27 mouse cellular contexts compared by ENCODE assay signal in genomic region chr9:60782057-60782789, GRCm38 (mm10). TPM values are rescaled to one million over a fixed set of nuclear protein-coding genes. Genes with fewer than 3 reads are reported as not detected.
DNase-seq lines count a peak whose midpoint lies in the region; ATAC-seq and TF ChIP-seq lines count a peak whose summit lies in the region.
"Had no signal": no experiment of that assay in that cellular context is flagged by ENCODE, and none has a peak within 500 bp of the region (broad histone marks: within the 10 kb centered on the region; RNA-seq: fewer than 3 reads in every experiment).

No protein-coding gene starts in this region.

- no peaks in the 10 kb centered on the region for H3K36me3 ChIP-seq in forebrain, postnatal 0 days (ENCODE audit: insufficient read depth)
- no peaks in the 10 kb centered on the region for H3K36me3 ChIP-seq in forebrain, embryonic 10.5 days (replicated peaks)
- no peaks in the 10 kb centered on the region for H3K36me3 ChIP-seq in myocyte (ENCODE audit: control insufficient read depth, insufficient read depth)
- H3K36me3 ChIP-seq: embryonic facial prominence, embryonic 13.5 days; hindbrain, embryonic 10.5 days; intestine, embryonic 15.5 days had no signal

- TF ChIP-seq CTCF in forebrain, postnatal 0 days (IDR thresholded peaks at IDR 0.05; ENCODE audit: low read depth): no peak

- no peaks in the 10 kb centered on the region for H3K9me3 ChIP-seq in forebrain, postnatal 0 days (ENCODE audit: low read length)
- no peaks in the 10 kb centered on the region for H3K9me3 ChIP-seq in forebrain, embryonic 10.5 days
- H3K9me3 ChIP-seq: embryonic facial prominence, embryonic 13.5 days; hindbrain, embryonic 10.5 days; intestine, embryonic 15.5 days had no signal

- no peak overlapping the region for H3K27ac ChIP-seq in forebrain, postnatal 0 days (ENCODE audit: low read depth, low read length)
- H3K27ac ChIP-seq in forebrain, embryonic 10.5 days: no peak overlapping the region
- H3K27ac ChIP-seq: embryonic facial prominence, embryonic 13.5 days; hindbrain, embryonic 10.5 days; intestine, embryonic 15.5 days; layer of hippocampus, adult 2 months; liver, embryonic 14.5 days had no signal

- peak; percentile 19 for DNase-seq in forebrain, postnatal 0 days
- no peak for DNase-seq in forebrain, embryonic 10.5 days (ENCODE audit: extremely low spot score, low spot score)
- DNase-seq in 3T3-L1 (ENCODE audit: low read depth, low spot score) (peak; percentile 56), NIH3T3 (ENCODE audit: low read depth) (peak; percentile 62)
- DNase-seq in left cerebral cortex, postnatal 10 days (ENCODE audit: extremely low spot score in 1 of 2, low spot score in 2 of 2): no peak
- no peak for DNase-seq in cerebellum, adult 9-11 months
- DNase-seq: adrenal gland, postnatal 10 days; B cell, adult 2 months; cerebellum, adult 11 months; cerebellum, postnatal 10 days; gastrocnemius, postnatal 14 days; heart, postnatal 14 days; kidney, adult 2 months; kidney, postnatal 36 days; layer of hippocampus, postnatal 36 days; liver; lung, embryonic 14.5 days; lung, postnatal 14 days; thymus, postnatal 14 days had no signal

- no peak for TF ChIP-seq POLR2A in myocyte (IDR thresholded peaks at IDR 0.05; ENCODE audit: insufficient read length, low read depth)

- ATAC-seq in forebrain, postnatal 0 days: no peak
- ATAC-seq: hindbrain, embryonic 16.5 days; intestine, embryonic 15.5 days had no signal

- no peaks in the 10 kb centered on the region for H3K4me1 ChIP-seq in forebrain, postnatal 0 days (ENCODE audit: insufficient read depth)
- peaks cover 9% of the 10 kb centered on the region; the same call in 1 of the 2 replicates for H3K4me1 ChIP-seq in forebrain, embryonic 10.5 days
- H3K4me1 ChIP-seq: embryonic facial prominence, embryonic 13.5 days; hindbrain, embryonic 10.5 days; intestine, embryonic 15.5 days had no signal

- H3K79me2 ChIP-seq in myocyte (ENCODE audit: control insufficient read depth, insufficient read depth): no peaks in the 10 kb centered on the region

- WGBS in forebrain, postnatal 0 days: 47% methylated on average over 9 of the region's 9 CpGs
- WGBS in forebrain, embryonic 10.5 days: 85% methylated on average over 9 of the region's 9 CpGs

- no peak overlapping the region for H3K4me2 ChIP-seq in forebrain, postnatal 0 days (ENCODE audit: low read depth)
- H3K4me2 ChIP-seq in myocyte (ENCODE audit: low read depth): no peak overlapping the region
- H3K4me2 ChIP-seq: embryonic facial prominence, embryonic 13.5 days; intestine, embryonic 15.5 days; lung, embryonic 14.5 days had no signal

- H3K9ac ChIP-seq in forebrain, postnatal 0 days: no peak overlapping the region
- H3K9ac ChIP-seq: embryonic facial prominence, embryonic 13.5 days; intestine, embryonic 15.5 days; liver, embryonic 14.5 days; lung, embryonic 14.5 days had no signal

- no peak overlapping the region for H3K4me3 ChIP-seq in forebrain, postnatal 0 days (ENCODE audit: low read depth, low read length)
- H3K4me3 ChIP-seq in forebrain, embryonic 10.5 days: no peak overlapping the region
- H3K4me3 ChIP-seq in myocyte: no peak overlapping the region
- H3K4me3 ChIP-seq: embryonic facial prominence, embryonic 13.5 days; hindbrain, embryonic 10.5 days; intestine, embryonic 15.5 days; layer of hippocampus, adult 2 months had no signal

- H3ac ChIP-seq in myocyte (ENCODE audit: control insufficient read depth, insufficient read length): no peak overlapping the region

- H3K27me3 ChIP-seq in forebrain, postnatal 0 days (ENCODE audit: insufficient read depth, low read length): no peaks in the 10 kb centered on the region
- H3K27me3 ChIP-seq in forebrain, embryonic 10.5 days (ENCODE audit: poor library complexity, severe bottlenecking): no peaks in the 10 kb centered on the region
- H3K27me3 ChIP-seq in myocyte (ENCODE audit: control insufficient read depth, insufficient read depth, insufficient read length): no peaks in the 10 kb centered on the region
- H3K27me3 ChIP-seq: CH12.LX; embryonic facial prominence, embryonic 13.5 days; intestine, embryonic 15.5 days had no signal

- intact Hi-C loops in left cerebral cortex, postnatal 10 days (cut with DNase I): no loop called here

TF ChIP-seq in myocyte, 11 proteins besides CTCF, POLR2A, EP300 and RAD21:
- no peak for TF ChIP-seq E2F4 (IDR thresholded peaks at IDR 0.05; ENCODE audit: insufficient read depth)
- TF ChIP-seq USF1 (IDR thresholded peaks at IDR 0.05; ENCODE audit: low read depth): peak; percentile 46

RNA-seq across cellular contexts. Expression of gene Uaca, which starts 12.1 kb away (rescaled TPM):
- total RNA-seq in forebrain, postnatal 0 days (2014; rRNA removed): 6.2 and 8.9 TPM in 2 replicates
- polyA plus RNA-seq in forebrain, postnatal 0 days (2015; fragmentation: Nextera tagmentation; extraction: Ambion mirVana): 8.8 and 10.2 TPM in 2 replicates
- polyA plus RNA-seq in forebrain, embryonic 10.5 days (2016; fragmentation: Nextera tagmentation; extraction: Ambion mirVana): 32.5 and 33.1 TPM in 2 replicates
- polyA plus RNA-seq in myocyte (2012; fragmentation: generic; extraction: Trizol): 7.4 TPM
- 10 to 100 TPM in 1 of 2 experiments, 1 to 10 TPM in 1; 10.0 to 12.3 TPM for total RNA-seq in left cerebral cortex, postnatal 10 days (2021)

Comparison
In these comparisons a context has a peak if more than half of its experiments do, and no peak if none do; other contexts are left out.
1. DNase-seq: peak in forebrain, postnatal 0 days (single experiment), 3T3-L1 (single experiment) and NIH3T3 (single experiment); none in forebrain, embryonic 10.5 days (single experiment), left cerebral cortex, postnatal 10 days (0 of 2) and cerebellum, adult 9-11 months (single experiment).